Mouse (Mus musculus) erythroid progenitor cell, adult 5-6 weeks (primary cell): ENCODE results near the gene Nog. TPM values are rescaled to one million over a fixed set of nuclear protein-coding genes. Genes with fewer than 3 reads are reported as not detected.

Experiments
- ATAC-seq: replicated peaks from 2 replicates; pipeline ENCODE4 v1.8.0; 2016; ENCODE audit warnings: moderate number of reproducible peaks, mild to moderate bottlenecking, moderate TSS enrichment, inconsistent platforms; ENCODE audit not compliant: poor library complexity, low FRiP score, severe bottlenecking
- total RNA-seq, 2 experiments: library from RNA; stranded (forward) in 1 of 2; stranded (reverse) in 1 of 2; fragments of 150-400 nt in 1 of 2; fragments of 186-747, 209-891 nt in 1 of 2; gene quantifications; 2 replicates each; pipeline versions ENCODE4 v1.2.3 to v1.2.4; 2015 to 2017; ENCODE audit warnings: low replicate concordance in 2 of 2

The Nog gene
- total RNA-seq (2015; ENCODE audit: low replicate concordance) (not detected in 2 replicates), total RNA-seq (2017; ENCODE audit: low replicate concordance) (not detected in 2 replicates)

DNA sequence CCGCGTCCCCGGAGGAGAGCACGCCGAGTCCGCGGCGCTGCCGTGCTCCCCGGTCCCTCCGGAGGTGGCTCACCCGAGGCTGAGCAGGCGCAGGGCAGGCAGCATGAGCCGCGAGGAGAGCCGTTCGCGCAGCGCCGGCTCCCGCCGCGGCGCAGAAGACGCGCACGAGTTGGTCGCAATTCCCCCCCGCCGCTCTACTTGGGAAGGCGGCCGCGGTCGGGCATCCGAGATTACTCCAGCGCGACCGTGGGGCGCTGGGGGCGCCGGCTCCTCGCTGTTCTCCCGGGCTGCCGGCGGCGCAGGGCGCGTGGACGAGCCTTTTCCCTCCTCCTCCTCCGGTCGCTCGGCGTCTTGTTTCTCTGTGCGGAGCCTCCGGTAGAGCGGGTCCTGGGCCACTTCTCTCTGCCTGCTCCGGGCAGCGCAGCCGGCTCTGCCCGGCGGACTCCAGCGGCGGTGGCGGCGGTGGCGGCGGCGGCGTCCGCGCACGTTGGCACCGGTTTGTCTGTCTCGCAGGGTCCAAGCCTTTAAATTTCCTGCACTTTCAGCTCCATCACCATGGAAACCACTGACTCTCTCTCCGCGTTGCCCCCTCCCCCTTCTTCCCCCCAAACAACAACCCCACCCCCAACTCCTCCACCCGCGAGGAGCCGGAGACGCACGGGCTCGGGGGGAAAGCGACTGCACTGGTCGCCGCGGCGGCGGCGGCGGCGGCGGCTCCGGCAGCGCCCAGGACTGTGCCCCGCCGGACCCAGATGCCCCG is at the start of gene Nog:
Nog (minus strand) TSS at position 277 of the 760 bp plus-strand sequence.
- no peak for ATAC-seq

DNA sequence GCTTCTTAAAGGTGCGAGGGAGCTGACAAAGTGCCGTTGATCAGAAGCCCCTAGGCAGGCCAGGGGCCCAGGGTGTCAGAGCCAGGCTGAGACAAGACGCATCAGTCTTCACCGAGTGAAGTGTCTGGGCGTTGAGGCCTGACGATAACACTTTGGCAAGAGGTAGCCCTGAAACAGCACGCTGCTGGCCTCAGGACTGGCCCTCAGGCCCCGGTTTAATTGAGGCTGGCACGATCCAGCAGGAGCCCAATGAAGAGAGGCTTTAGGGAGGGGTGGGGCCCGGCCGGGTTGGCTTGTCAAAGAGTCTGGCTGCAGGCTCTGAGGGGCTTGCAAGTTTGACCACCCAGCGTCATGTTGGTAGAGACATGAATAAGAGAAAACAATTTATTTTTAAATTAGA is 38.1 kb upstream of the Nog start:
- no peak for ATAC-seq

DNA sequence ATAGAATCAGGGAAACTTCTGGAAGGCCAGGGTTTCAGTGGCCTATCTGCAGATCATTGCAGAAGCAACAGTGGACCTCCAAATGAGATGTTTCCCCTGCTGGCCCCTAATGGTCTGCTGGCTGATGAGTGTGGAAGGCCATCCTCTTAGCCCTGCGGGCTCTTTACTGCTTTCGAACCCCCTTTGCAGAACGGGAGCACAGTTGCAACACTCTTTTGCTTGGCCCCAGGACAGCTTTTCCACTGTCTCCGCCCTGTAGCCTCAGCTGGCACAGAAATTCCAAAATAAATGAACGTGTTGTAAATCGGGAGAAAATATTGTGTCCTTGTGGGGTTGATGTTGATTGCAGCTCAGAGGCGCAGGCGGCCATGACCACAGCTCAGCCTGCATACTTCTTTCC is 37.7 kb upstream of the Nog start:
- ATAC-seq: no peak

DNA sequence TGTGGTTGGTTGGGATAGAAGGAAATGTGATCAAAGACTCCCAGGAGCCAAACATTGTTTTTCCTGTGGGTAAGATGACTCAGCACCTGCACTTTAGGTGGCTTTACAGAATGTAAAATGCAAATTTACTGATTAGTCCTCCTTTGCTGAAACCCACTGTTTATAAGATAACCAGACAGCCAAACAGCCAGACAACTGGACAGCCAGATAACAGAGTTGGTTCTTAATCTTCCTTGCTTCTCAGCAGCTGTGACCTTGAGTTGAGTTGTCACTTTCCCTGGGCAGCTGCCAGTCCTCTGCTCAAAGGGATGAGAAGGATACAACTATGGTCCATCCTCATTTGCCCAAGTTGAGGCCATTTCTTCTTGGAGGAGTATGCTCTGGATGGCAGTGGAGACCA is 35.8 kb upstream of the Nog start:
- ATAC-seq: no peak

DNA sequence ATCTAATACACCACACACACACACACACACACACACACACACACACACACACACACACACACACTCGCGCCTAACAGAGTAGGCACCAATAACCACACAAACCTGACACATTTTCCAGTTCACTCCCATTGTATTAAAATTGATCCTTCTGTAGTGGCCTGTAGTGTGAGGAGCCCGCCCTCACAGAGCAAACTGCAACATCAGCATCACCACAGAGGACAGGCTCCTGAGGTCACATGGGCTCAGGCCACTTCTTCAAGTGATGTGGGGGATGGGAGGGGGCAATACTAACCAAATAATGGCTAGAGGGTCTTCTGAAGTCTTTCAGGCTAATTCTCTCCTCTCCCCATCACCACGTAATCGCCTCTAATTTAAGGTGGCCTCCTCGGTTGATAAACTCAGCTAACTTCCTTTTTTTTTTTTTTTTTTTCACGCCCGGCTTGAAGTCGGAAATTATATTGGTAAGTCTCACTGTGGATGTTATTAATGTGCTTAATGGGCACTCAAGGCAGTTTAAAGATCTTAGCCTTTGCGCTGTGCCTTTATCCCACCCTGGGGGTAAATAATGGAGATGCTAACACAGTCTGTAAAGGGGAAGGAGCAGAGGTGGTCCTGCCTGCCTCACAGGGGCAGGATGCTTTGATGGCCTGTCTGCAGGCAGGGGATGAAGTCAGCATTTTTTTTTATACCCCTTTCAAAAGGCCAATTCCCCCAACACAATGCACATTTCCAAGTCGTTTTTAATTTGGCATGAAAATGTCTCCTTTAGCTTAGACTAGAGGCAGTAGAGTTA is 25.2 kb upstream of the Nog start:
- no peak for ATAC-seq

DNA sequence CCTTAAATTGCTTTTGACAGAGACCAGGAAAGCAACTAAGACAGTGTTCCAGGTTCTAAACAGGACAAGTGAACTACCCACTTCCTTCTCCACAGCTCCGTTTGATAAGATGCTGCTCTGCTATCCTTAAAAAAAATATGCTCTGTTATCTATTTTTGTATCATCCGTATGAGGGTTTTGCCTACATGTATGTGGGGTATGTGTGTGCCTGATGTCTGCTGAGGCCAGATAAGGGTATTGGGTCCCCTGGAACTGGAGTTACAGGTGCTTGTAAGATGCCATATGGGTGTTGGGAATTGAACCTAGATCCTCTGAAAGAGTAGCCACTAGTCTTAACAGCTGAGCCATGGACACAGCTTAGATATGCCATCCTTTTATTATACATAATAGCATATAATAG is 19.6 kb upstream of the Nog start:
- no peak for ATAC-seq

DNA sequence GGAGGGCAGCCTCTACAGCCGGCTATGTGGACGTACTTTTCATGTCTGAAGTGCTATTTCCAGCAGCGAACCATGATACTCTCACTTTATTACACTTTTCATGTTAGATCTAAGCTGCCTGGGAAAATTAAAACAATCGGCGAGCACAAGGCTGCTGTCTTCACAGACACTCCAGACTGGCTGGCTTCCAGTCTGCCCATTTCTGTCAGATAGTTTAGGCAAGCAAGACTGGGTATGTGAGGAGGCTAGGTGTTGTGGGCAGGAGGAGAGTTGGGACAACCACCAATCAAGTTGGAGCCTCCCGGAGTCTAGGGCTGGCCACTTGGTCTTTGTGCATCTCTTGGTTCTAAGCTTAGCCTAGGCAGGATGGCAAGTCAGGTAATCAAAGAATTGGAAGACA is 17.5 kb upstream of the Nog start:
- ATAC-seq: no peak

DNA sequence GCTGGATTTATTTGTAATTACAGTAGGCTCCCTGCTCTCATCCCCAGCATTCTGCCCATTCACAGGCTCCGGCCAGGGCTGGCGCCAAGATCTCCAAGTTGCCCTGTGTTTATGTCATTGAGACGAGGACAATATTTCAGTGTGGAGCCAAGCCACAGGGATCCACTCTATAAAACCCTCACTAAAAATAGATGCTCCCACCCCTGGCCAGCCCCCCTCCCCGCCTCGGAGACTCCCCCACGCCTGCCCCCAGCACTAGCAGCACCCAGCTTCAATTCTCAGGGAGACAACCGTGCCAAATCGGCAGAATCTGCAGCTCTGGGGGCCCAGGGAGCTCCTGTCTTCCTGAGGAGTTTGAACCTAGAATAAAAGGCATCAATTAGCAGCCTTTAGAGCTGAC is 16.2 kb upstream of the Nog start:
- no peak for ATAC-seq

DNA sequence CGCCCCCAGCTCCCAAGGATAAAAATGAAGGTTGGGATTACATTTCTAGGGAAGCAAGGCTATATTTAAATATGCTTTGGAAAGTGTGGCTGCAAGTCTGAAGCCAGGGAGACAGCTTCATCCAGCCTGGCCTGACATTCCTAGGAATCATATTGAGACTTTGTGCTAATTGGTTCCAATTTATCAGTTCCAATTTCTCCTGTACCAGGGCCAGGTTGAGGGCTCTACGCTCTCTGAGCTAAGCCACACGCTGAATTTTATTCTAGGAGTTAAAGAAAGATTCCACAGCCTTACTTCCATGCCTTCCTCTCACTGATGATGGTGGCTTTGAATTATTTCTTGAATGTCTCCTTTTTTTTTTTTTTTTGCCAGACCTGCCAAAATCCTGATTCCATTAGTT is 15.6 kb upstream of the Nog start:
- ATAC-seq: no peak

DNA sequence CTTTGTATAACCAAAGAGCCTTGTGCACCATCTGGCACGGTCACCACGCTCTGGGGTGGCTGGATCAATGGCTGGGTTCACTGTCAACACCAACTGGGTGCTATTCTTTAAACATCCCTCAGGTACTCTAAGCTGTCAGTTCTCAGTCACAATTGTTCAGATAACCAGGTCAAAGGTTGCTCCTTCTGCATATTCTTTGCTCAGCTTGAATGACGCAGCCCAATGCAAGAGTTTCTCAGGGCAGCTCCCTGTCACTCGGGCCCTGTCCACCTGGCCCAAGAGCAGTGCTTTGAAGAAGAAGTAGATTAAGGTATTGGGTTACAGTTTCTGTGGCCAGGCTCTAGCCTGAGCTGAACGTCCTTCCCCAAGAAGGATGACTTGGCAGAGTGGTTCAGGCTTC is 12.2 kb upstream of the Nog start:
- no peak for ATAC-seq

DNA sequence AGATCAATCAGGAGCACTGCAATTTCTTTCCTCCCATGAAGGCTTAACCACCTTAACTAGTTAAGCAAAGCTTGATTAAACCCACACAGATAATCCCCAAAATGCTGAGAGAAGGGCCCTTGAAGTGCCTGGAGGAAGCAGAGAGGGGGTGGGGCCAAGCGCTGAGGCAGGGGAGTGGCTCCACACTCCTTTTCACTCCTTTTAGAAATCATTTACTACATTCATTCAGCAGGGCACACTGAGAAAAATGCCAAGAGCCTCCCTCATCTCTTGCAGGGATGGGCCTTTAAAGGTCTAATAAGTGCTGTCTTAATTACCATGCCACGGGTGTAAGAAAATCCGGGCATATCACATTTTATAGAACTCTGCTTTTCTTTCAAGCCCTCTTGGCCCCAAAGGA is 10.2 kb upstream of the Nog start:
- no peak for ATAC-seq

DNA sequence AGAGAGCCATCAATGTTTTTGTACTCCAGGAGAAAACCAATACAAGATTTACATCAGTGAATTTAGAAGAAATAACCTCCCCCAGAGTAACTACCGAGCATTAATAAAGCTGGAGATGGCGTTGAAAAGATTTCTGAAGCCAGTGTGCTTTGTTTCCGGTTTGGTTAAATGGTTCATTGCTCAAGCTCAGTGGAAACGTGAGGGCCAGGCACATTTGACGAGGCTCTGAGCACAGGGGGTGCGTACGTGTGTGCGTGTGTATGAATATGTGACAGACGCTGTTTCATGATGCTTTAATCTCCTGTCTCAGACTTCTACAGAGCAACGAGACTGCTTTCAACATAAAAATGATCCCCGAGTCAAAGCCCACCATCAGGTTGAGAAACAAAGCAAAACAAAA is 8.1 kb upstream of the Nog start:
- ATAC-seq: no peak

DNA sequence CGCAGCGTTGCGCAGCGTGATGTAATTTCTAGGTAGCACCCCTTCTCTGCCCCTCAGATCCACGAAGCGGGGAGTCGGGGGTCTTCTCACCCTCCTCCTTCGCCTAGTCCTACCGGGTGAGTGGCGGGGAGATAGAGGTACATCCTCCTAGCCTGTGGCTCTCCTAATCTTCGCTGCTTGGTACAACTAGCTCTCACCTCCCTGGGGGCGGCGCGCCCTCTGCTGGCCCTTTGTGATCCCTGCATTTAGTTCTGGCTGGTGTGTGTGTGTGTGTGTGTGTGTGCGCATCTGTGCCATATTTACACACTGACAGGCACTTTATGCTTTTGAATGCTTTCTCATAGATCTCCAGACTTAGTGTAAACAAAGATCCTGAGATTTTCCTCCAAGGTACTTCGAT is 1.3 kb upstream of the Nog start:
- ATAC-seq: no peak

DNA sequence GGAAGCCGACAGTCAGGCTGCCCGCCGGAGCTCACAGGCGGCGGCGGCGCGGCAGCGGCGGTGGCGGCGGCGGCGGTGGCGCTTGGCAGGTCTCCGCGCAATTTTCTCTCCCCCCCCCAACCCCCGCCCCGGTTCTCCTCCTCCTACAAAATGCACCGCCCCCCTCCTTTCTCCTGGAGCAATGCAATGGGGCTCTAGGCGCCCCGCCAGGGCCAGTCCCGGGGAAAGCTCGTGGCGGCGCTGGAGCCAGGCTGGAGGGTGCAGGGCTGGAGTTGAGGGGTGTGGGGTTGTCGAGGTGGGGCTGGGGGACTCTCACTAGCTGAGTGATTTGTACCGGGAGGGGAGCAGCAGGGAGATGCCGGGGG is 666 bp upstream of the Nog start:
- ATAC-seq: no peak

DNA sequence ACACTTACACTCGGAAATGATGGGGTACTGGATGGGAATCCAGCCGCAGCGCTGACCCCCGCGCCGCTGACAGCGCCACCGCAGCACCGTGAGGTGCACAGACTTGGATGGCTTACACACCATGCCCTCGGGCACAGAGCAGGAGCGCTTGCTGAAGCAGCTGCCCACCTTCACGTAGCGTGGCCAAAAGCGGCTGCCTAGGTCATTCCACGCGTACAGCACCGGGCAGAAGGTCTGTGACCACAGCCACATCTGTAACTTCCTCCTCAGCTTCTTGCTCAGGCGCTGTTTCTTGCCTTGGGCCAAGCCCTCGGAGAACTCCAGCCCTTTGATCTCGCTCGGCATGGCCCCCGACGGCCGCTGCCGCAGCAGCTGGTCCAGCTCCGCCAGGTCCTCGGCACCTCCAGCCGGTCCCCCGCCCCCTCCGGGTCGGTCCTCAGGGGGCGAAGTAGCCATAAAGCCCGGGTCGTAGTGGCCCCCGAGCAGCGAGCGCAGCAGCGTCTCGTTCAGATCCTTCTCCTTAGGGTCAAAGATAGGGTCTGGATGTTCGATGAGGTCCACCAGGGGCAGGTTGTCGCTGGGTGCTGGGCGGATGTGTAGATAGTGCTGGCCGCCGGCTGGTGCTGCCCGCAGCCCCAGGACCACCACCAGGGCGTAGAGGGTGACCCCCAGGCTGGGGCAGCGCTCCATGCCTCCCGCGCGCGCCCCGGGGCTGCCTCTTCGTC is 639 bp downstream of the Nog start:
- ATAC-seq: no peak

DNA sequence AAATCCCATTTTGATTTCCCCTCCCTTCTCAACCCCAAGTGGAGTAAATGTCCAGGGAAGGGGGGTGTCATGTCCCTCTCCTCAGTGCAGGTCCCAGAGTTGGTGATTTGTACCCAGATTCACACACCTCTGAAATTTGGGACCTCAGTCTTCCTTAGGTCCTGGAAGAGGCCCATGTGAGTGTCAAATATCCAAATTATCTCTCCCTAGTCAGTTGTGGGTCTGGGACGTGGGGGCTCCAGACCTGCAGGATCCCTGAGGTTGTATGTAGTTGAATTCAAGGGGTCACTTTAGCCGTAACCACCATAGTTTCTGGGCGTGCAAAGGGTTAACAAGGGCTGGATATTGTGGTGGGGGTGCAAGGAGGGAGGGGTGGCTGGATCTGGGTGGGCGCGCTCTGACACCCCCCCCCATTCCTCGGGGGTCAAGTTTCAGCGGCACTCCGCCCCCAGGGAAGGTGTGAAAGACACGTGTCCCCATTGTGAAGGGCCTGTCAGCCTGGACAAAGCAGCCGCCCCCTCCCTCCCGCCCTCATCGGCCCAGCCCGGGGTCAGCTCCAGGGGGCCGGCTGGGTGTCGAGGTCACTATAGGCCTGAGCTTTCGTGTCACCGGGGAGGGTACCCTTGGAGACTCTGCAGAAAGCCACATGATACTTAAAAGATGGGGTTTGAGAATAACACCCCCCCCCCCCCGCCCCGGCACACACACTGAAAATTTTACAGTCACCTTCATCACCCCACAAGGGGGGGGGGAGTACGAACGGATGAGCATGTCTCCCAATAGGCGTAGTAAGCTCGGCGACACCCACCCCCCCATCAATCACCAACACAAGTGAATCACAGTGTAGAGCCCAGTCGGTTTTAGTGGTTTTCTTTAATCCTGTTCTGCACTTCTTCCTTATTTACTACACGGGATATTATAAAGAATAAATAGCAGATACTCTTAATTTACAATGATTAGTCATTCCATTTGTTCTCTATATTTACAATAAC is 2.1 kb downstream of the Nog start:
- ATAC-seq: no peak

DNA sequence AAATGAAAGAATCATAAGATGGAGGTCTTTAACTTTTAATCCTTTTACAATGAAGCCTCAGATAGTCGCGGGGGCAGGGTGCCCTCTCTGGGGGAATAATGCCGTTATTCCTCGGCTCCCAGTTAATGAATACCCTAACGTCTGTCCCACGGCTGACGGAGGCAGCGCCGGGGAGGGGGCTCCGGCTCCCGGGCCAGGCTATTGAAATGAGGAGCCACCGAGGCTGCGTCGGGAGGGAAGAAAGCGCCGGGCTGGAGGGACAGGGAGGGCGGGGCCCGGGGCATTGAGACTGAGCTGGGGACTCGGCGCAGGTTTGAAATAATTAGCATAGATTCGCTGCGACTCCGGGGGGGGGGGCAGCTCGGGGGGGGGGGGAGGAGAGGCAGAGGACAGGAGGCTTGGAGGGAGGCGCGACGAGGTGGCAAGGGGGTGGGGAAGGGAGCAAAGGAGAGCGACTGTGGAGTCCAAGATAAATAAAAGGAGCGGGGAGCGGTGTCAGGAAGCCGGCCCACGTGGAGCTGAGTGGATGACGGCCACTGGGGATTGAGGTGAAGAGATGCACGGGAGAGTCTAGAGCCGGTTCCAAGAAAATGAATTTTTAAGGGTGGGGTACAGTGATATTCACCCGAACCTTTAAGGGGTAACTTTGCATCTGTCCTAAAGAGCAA is 2.9 kb downstream of the Nog start:
- no peak for ATAC-seq

DNA sequence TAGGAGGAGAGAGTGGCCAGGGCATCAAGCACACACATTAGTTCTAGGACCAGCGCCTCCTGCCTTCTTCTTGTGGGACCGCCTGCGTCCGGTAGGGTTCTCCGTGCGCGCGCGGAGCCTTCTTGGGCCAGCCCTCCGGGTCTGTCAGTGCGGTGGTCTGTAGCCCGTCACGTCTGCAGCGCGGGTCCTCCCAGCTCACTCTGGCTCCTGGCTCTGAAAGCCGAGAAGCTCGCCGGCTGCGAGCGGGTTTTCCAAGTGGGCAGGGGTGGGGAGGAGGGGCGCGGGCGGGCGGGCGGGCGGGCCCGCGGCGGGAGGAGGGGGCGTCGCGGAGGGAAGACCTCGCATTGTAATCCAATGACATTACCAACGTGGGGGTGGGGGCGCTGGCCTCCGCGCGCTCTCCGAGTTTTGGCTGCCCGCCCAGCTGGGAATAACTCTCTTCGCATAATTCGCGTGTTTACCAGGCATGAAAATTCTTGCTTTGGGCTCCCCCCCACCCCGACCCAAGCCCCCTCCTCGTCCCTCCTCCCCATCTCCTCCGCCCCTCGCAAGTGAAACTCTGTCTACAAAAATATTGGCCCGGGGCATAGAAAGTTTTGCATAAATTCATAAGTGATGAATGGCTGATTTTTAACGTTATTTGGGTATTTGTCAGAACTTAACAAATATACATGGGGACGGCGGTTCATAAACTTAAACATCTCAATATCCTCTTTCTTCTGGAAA is 3.7 kb downstream of the Nog start:
- ATAC-seq: no peak
